Mouse (Mus musculus): Measurements from ENCODE around the gene Pla2g1b. TPM values are rescaled to one million over a fixed set of nuclear protein-coding genes. Genes with fewer than 3 reads are reported as not detected.
"Not testable (repeated sequence)": the region's sequence is repeated elsewhere in the genome, so short reads cannot be mapped to it uniquely, and the experiment has no call there.

Pla2g1b gene
- total and polyA plus RNA-seq, 2 experiments from 2014 or later, result not detected

DNA sequence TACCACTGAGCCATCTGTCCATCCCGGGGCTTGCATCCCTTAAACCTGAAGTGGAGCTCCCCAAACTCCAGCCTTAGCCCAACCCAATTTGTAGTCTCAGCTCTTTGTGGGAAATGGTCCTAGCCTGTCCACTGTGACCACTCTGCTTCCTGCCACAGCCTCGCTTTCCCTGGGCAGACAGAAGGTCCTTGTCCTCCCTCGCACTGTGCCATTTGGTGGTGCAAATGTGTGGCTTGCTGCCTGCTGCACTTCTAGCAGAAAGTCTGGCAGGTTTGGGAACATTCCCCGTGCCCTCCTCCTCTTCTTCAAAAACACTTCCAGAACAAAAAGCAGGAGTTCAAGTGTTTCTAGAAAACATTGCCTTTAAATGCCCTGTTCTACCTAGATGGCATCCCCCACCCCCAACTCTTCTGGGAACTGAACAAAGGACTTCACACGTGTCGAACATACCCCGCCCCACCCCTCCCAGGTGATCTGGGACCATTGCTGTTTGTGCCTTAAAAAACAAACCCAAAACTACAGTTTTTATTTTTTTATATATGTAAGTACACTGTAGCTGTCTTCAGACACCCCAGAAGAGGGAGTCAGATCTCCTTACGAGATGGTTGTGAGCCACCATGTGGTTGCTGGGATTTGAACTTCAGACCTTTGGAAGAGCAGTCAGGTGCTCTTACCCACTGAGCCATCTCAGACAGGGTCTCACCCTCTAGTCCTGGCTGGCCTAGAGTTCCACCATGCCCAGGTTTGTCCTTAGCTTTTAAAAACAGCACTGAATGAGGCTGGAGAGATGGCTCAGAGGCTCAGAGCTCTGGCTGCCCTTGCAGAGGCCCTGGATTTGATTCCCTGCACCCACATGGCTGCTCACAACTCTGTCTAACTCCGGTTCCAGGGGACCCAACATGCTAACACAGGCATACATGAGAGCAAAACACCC, 32.5 kb downstream of the Pla2g1b start:
- H3K9me3 ChIP-seq (ENCODE audit: low read length), result no peaks in the 10 kb centered on the region
- no peak overlapping the region for H3K4me2 ChIP-seq (ENCODE audit: low read depth, low read length, poor library complexity, severe bottlenecking)
- no peak for TF ChIP-seq CTCF (IDR thresholded peaks at IDR 0.05)
- DNase-seq (ENCODE audit: low spot score) (no peak), ATAC-seq (ENCODE audit: low FRiP score) (no peak)
- no peaks in the 10 kb centered on the region for H3K36me3 ChIP-seq (ENCODE audit: insufficient read depth, low read length)
- WGBS, result 63% methylated on average over 9 of the region's 9 CpGs
- no peaks in the 10 kb centered on the region for H3K27me3 ChIP-seq (ENCODE audit: insufficient read depth, low read length)
- H3K4me3 ChIP-seq (ENCODE audit: low read depth, low read length), result no peak overlapping the region
- no peak overlapping the region for H3K27ac ChIP-seq (ENCODE audit: low read depth, low read length)
- H3K4me1 ChIP-seq (ENCODE audit: insufficient read depth, low read length), result no peaks in the 10 kb centered on the region
- no peak overlapping the region for H3K9ac ChIP-seq (replicated peaks; ENCODE audit: low read length, poor library complexity, severe bottlenecking)

DNA sequence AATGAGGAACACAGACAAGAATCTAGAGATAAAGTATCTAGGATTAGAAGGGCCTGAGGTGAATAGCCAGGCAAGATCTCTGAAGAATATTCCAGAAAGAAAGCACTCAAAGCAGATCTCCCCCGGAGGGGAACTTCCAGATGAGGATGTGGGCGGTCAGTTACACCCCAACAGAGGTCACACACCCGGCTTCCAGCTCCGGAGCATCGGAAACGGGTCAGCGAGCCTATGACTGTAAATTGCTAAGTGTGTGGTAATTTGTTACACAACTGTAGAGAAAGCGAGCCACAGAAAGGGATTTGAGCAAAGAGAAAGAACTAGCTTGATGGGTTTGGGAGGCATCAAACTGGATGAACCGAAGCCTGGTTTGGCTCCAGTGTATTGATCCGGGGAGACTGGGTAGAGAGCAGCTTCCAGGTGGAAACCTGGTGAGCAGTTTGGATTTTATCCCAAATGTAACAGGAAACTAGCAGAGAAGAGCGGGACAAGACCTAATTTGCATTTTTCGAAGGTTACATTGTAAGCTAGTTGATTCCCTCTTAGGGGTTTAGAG, 34.4 kb downstream of the Pla2g1b start:
- H3K9ac ChIP-seq (replicated peaks; ENCODE audit: low read length, poor library complexity, severe bottlenecking), result no peak overlapping the region
- H3K4me3 ChIP-seq (ENCODE audit: low read depth, low read length), result no peak overlapping the region
- H3K27ac ChIP-seq (ENCODE audit: low read depth, low read length), result no peak overlapping the region
- no peak for TF ChIP-seq CTCF (IDR thresholded peaks at IDR 0.05)
- no peaks in the 10 kb centered on the region for H3K9me3 ChIP-seq (ENCODE audit: low read length)
- DNase-seq (ENCODE audit: low spot score), result no peak
- H3K4me2 ChIP-seq (ENCODE audit: low read depth, low read length, poor library complexity, severe bottlenecking), result no peak overlapping the region
- no peaks in the 10 kb centered on the region for H3K27me3 ChIP-seq (ENCODE audit: insufficient read depth, low read length)
- no peak for ATAC-seq (ENCODE audit: low FRiP score)
- H3K4me1 ChIP-seq (ENCODE audit: insufficient read depth, low read length), result no peaks in the 10 kb centered on the region
- 79% methylated on average over 12 of the region's 12 CpGs for WGBS
- no peaks in the 10 kb centered on the region for H3K36me3 ChIP-seq (ENCODE audit: insufficient read depth, low read length)

DNA sequence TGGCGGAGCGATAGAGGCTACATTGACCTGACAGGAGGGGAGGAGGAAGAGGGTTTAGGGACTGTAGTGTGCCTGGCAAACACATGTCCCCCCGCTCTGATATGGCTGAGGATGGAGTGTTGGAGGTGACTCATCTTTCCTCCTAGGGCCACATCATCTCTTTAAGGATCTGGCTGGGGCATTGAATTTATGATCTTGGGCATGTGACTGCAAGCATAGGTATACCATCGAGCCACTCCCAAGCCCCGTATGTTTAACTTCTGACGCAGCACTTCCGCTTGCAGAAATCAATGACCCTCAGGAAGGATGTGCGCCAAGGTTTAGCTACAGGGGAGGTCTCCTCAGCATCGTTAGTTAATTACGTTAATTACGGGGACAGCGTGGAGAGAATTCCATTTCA, 37.0 kb downstream of the Pla2g1b start:
- ATAC-seq (ENCODE audit: low FRiP score) (no peak), DNase-seq (ENCODE audit: low spot score) (no peak)
- Histone ChIP-seq H3K4me3 (ENCODE audit: low read depth, low read length) (no peak overlapping the region), H3K36me3 (ENCODE audit: insufficient read depth, low read length) (no peaks in the 10 kb centered on the region), H3K9me3 (ENCODE audit: low read length) (no peaks in the 10 kb centered on the region), H3K27me3 (ENCODE audit: insufficient read depth, low read length) (no peaks in the 10 kb centered on the region), H3K4me2 (ENCODE audit: low read depth, low read length, poor library complexity, severe bottlenecking) (no peak overlapping the region), H3K4me1 (ENCODE audit: insufficient read depth, low read length) (peaks cover 11% of the 10 kb centered on the region; the same call in 1 of the 2 replicates), H3K9ac (replicated peaks; ENCODE audit: low read length, poor library complexity, severe bottlenecking) (no peak overlapping the region), H3K27ac (ENCODE audit: low read depth, low read length) (no peak overlapping the region)
- TF ChIP-seq CTCF (IDR thresholded peaks at IDR 0.05), result no peak
- 74% methylated on average over 12 of the region's 12 CpGs for WGBS

DNA sequence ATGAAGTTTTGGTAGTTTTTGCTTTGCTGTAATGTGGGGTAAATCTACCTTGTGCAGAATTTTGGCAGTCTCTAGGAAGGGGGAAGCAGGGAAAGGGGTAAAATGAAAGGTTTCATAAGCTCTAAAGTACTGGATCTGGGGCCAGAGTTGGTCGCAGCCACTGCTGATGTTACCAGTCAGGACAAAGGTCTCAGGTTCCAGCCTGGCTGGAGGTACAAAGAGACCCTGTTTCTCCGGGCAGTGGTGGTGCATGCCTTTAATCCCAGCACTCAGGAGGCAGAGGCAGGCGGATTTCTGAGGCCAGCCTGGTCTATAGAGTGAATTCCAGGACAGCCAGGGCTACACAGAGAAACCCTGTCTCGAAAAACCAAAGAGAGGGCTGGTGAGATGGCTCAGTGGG, 39.6 kb downstream of the Pla2g1b start:
- H3K27ac ChIP-seq (ENCODE audit: low read depth, low read length); DNase-seq (ENCODE audit: low spot score); H3K4me3 ChIP-seq (ENCODE audit: low read depth, low read length); H3K9ac ChIP-seq (replicated peaks; ENCODE audit: low read length, poor library complexity, severe bottlenecking); ATAC-seq (ENCODE audit: low FRiP score); H3K27me3 ChIP-seq (ENCODE audit: insufficient read depth, low read length); H3K36me3 ChIP-seq (ENCODE audit: insufficient read depth, low read length); H3K9me3 ChIP-seq (ENCODE audit: low read length); H3K4me2 ChIP-seq (ENCODE audit: low read depth, low read length, poor library complexity, severe bottlenecking): not testable (repeated sequence)
- peaks cover 20% of the 10 kb centered on the region for H3K4me1 ChIP-seq (ENCODE audit: insufficient read depth, low read length)
- WGBS, result 81% methylated on average over 4 of the region's 4 CpGs

DNA sequence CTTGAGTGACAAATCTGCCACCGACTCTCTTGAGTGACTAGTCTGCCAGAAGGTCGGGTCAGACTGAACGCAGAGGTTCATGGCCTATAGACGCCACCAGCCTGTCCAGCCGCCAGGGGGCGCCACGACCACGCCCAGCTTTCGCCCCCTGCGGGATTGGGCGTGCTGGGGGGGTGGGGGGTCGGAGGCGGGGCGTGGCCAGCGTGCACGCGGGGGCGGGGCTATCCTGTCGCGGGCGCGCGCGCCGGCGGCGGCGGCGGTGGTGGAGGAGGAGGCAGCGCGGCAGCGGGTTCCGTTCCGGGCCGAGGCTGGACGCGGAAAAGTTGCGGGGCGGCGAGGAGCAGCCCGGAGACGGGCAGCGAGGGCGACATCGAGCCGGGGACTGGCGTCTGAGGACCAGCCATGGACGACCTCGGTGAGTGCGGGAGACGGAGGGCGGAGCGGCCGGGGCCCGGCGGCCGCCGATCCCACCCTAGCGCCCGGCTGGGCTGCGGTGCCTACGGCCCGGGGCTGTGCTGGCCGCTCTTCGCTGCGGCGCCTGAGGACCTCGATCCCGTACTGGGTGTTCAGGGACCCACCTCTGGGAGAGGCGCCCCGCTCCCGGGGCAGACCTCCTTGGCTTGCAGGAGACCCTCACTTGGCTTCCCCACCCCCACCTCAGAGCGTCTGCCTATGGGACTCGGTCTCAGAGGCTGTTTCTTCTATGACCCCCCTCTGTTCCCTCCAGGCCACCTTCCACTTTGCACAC, 40.6 kb downstream of the Pla2g1b start, which contains the start of gene Pxn:
Pxn (plus strand) TSS at position 223 of the 748 bp plus-strand sequence.
- 1% methylated on average over 18 of the region's 74 CpGs for WGBS
- no peaks in the 10 kb centered on the region for H3K27me3 ChIP-seq (ENCODE audit: insufficient read depth, low read length)
- peaks cover 20% of the 10 kb centered on the region for H3K4me1 ChIP-seq (ENCODE audit: insufficient read depth, low read length)
- peak within 1 kb of the TSS; percentile 96 for H3K4me2 ChIP-seq (ENCODE audit: low read depth, low read length, poor library complexity, severe bottlenecking)
- peak; percentile 85 for DNase-seq (ENCODE audit: low spot score)
- peak within 1 kb of the TSS; percentile 72 for H3K9ac ChIP-seq (replicated peaks; ENCODE audit: low read length, poor library complexity, severe bottlenecking)
- H3K27ac ChIP-seq (ENCODE audit: low read depth, low read length), result no peak within 1 kb of the TSS
- H3K4me3 ChIP-seq (ENCODE audit: low read depth, low read length), result peak within 1 kb of the TSS; percentile 89
- ATAC-seq (ENCODE audit: low FRiP score), result peak; percentile 69
- peak; percentile 88 for TF ChIP-seq CTCF (IDR thresholded peaks at IDR 0.05)
- no peaks in the 10 kb centered on the region for H3K9me3 ChIP-seq (ENCODE audit: low read length)
- no peaks in the 10 kb centered on the region for H3K36me3 ChIP-seq (ENCODE audit: insufficient read depth, low read length)
